Mouse (Mus musculus) stomach, postnatal 0 days (tissue): ENCODE measurements around the gene Sparc.
A peak's percentile ranks its signal among the peaks of the same experiment; 100 is the strongest.

Source experiments
- CTCF ChIP-seq: IDR thresholded peaks from 2 replicates; pipeline ENCODE4 v1.5.1; 2016; ENCODE audit warnings: antibody characterized with exemption, low read depth, mild to moderate bottlenecking, moderate library complexity
- EP300 ChIP-seq: optimal IDR thresholded peaks from 2 replicates; pipeline ENCODE3; 2016; ENCODE audit warnings: antibody characterized with exemption

GRCm38 (mm10) chr11:55373838-55374237 lies 49.1 kb downstream of the Sparc start:
- peak; percentile 58 for TF ChIP-seq CTCF
- TF ChIP-seq EP300: no peak
